ENCODE assay signal across 8 mouse cellular contexts in the genomic region with DNA sequence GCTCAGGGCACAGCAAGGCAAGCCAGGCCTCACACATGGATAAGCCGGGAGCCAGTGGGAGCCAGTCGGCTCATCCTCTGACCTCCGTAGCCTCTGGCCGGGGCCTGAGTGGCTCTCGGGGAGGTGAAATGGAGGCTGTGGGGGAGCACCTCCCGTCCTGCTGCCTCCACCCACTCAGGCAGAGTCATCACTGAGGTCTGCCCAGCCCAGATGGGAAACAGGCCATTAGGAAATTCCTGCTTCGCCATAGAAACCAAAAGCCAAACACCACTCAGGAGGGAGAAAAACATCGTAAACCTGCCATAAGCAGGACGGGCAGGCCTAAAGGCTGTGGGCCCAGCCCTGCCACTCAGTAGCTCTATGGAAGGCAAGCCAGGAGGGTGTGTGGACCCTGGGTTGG. TPM values are rescaled to one million over a fixed set of nuclear protein-coding genes. Genes with fewer than 3 reads are reported as not detected.
A peak's percentile ranks its signal among the peaks of the same experiment; 100 is the strongest.
DNase-seq lines count a peak whose midpoint lies in the region; ATAC-seq and TF ChIP-seq lines count a peak whose summit lies in the region.

No protein-coding gene starts in this region.

- DNase-seq in adrenal gland, adult (ENCODE audit: inconsistent age in 2 of 2, low spot score in 1 of 2): peak; percentile 35 to 69
- DNase-seq in adrenal gland, postnatal 25 days: no peak
- peak; percentile 84 for DNase-seq in embryonic facial prominence, embryonic 14.5 days (ENCODE audit: low spot score)
- DNase-seq in lung, postnatal 0 days (ENCODE audit: low spot score): peak; percentile 82
- no peak for DNase-seq in left cerebral cortex, adult 8-10 months (ENCODE audit: low spot score in 2 of 2)
- no peak for DNase-seq in layer of hippocampus, postnatal 36 days
- no peak for DNase-seq in thymus, postnatal 25 days

- no peak overlapping the region for H3K9ac ChIP-seq in embryonic facial prominence, embryonic 14.5 days (ENCODE audit: low read depth, low read length)
- H3K9ac ChIP-seq in intestine, postnatal 0 days (ENCODE audit: low read depth, low read length): no peak overlapping the region
- H3K9ac ChIP-seq in lung, postnatal 0 days (replicated peaks; ENCODE audit: low read depth): no peak overlapping the region

- H3K27ac ChIP-seq in embryonic facial prominence, embryonic 14.5 days (replicated peaks; ENCODE audit: low read depth, low read length): peak overlapping the region; percentile 77
- no peak overlapping the region for H3K27ac ChIP-seq in intestine, postnatal 0 days (ENCODE audit: low read depth, low read length)
- H3K27ac ChIP-seq in lung, postnatal 0 days (ENCODE audit: low read length): no peak overlapping the region; the same call in 1 of the 2 replicates

- no peaks in the 10 kb centered on the region for H3K9me3 ChIP-seq in embryonic facial prominence, embryonic 14.5 days (ENCODE audit: control insufficient read depth, low read length)
- H3K9me3 ChIP-seq in intestine, postnatal 0 days (ENCODE audit: control insufficient read depth): no peaks in the 10 kb centered on the region
- no peaks in the 10 kb centered on the region for H3K9me3 ChIP-seq in lung, postnatal 0 days (ENCODE audit: low read length)

- TF ChIP-seq EP300 in lung, postnatal 0 days (IDR thresholded peaks at IDR 0.05): no peak

- TF ChIP-seq CTCF in intestine, postnatal 0 days (IDR thresholded peaks at IDR 0.05; ENCODE audit: low read depth): no peak
- TF ChIP-seq CTCF in lung, postnatal 0 days (IDR thresholded peaks at IDR 0.05): no peak

- H3K4me1 ChIP-seq in embryonic facial prominence, embryonic 14.5 days (ENCODE audit: control insufficient read depth, insufficient read depth, low read length): peaks cover 57% of the 10 kb centered on the region
- H3K4me1 ChIP-seq in intestine, postnatal 0 days (replicated peaks; ENCODE audit: control insufficient read depth, insufficient read depth, low read length): peaks cover 11% of the 10 kb centered on the region; the same call in 1 of the 2 replicates
- peaks cover 6% of the 10 kb centered on the region for H3K4me1 ChIP-seq in lung, postnatal 0 days (ENCODE audit: insufficient read depth, low read depth, low read length)

- 18% methylated on average over 9 of the region's 9 CpGs for WGBS in embryonic facial prominence, embryonic 14.5 days
- WGBS in intestine, postnatal 0 days: 31% methylated on average over 9 of the region's 9 CpGs
- WGBS in lung, postnatal 0 days: 25% methylated on average over 9 of the region's 9 CpGs

- H3K4me2 ChIP-seq in embryonic facial prominence, embryonic 14.5 days (ENCODE audit: low read depth, low read length): peak overlapping the region; percentile 21; the same call in 1 of the 2 replicates
- H3K4me2 ChIP-seq in intestine, postnatal 0 days (replicated peaks; ENCODE audit: low read depth): no peak overlapping the region
- no peak overlapping the region for H3K4me2 ChIP-seq in lung, postnatal 0 days (replicated peaks; ENCODE audit: low read depth, low read length)

- H3K27me3 ChIP-seq in embryonic facial prominence, embryonic 14.5 days (replicated peaks; ENCODE audit: control insufficient read depth, insufficient read depth, low read length): no peaks in the 10 kb centered on the region
- H3K27me3 ChIP-seq in intestine, postnatal 0 days (replicated peaks; ENCODE audit: control insufficient read depth, insufficient read depth, low read length): no peaks in the 10 kb centered on the region
- no peaks in the 10 kb centered on the region for H3K27me3 ChIP-seq in lung, postnatal 0 days (replicated peaks; ENCODE audit: insufficient read depth, low read length)

- peak; percentile 43; the same call in 1 of the 2 replicates for ATAC-seq in embryonic facial prominence, embryonic 14.5 days (ENCODE audit: low read depth)
- ATAC-seq in intestine, postnatal 0 days: peak; percentile 58
- peak; percentile 85 for ATAC-seq in lung, postnatal 0 days

- peaks cover 17% of the 10 kb centered on the region for H3K36me3 ChIP-seq in embryonic facial prominence, embryonic 14.5 days (ENCODE audit: control insufficient read depth, insufficient read depth, low read length)
- no peaks in the 10 kb centered on the region for H3K36me3 ChIP-seq in intestine, postnatal 0 days (ENCODE audit: control insufficient read depth, insufficient read depth)
- no peaks in the 10 kb centered on the region for H3K36me3 ChIP-seq in lung, postnatal 0 days (ENCODE audit: insufficient read depth, low read length)

- H3K4me3 ChIP-seq in embryonic facial prominence, embryonic 14.5 days (ENCODE audit: low read depth, low read length): no peak overlapping the region
- no peak overlapping the region for H3K4me3 ChIP-seq in intestine, postnatal 0 days (ENCODE audit: low read depth, low read length)
- no peak overlapping the region for H3K4me3 ChIP-seq in lung, postnatal 0 days (ENCODE audit: low read depth, low read length)

RNA-seq across cellular contexts. Expression of a gene that starts 8.5 kb away (rescaled TPM):
- total RNA-seq in adrenal gland, postnatal 25 days (2021): 20.6 and 37.9 TPM in 2 replicates
- 115 and 132 TPM in 2 replicates for polyA plus RNA-seq in embryonic facial prominence, embryonic 14.5 days (2014; fragmentation: Nextera tagmentation; extraction: Ambion mirVana)
- 21.0 and 22.6 TPM in 2 replicates for polyA plus RNA-seq in intestine, postnatal 0 days (2015; fragmentation: Nextera tagmentation; extraction: Ambion mirVana)
- polyA plus RNA-seq in lung, postnatal 0 days (2015; fragmentation: Nextera tagmentation; extraction: Ambion mirVana): 7.3 and 8.6 TPM in 2 replicates
- total RNA-seq in left cerebral cortex, adult 8-10 months (2022): 10 to 100 TPM; 13.9 to 20.5 (median 15.7) TPM
- total RNA-seq in layer of hippocampus, postnatal 36 days (2021): 10 to 100 TPM; 11.5 to 16.2 TPM

RNA-seq across cellular contexts. Expression of a gene that starts 32.4 kb away (rescaled TPM):
- total RNA-seq in adrenal gland, postnatal 25 days (2021): 8.0 and 8.5 TPM in 2 replicates
- polyA plus RNA-seq in embryonic facial prominence, embryonic 14.5 days (2014; fragmentation: Nextera tagmentation; extraction: Ambion mirVana): 1.7 and 2.3 TPM in 2 replicates
- 1.2 and 1.3 TPM in 2 replicates for polyA plus RNA-seq in intestine, postnatal 0 days (2015; fragmentation: Nextera tagmentation; extraction: Ambion mirVana)
- polyA plus RNA-seq in lung, postnatal 0 days (2015; fragmentation: Nextera tagmentation; extraction: Ambion mirVana): 0.70 and 1.1 TPM in 2 replicates
- 1 to 10 TPM; 5.4 to 8.6 (median 6.9) TPM for total RNA-seq in left cerebral cortex, adult 8-10 months (2022)
- 1 to 10 TPM; 4.2 to 6.9 TPM for total RNA-seq in layer of hippocampus, postnatal 36 days (2021)

RNA-seq across cellular contexts. Expression of a gene that starts 39.6 kb away (rescaled TPM):
- total RNA-seq in adrenal gland, postnatal 25 days (2021): 30.0 and 36.7 TPM in 2 replicates
- 107 and 120 TPM in 2 replicates for polyA plus RNA-seq in embryonic facial prominence, embryonic 14.5 days (2014; fragmentation: Nextera tagmentation; extraction: Ambion mirVana)
- polyA plus RNA-seq in intestine, postnatal 0 days (2015; fragmentation: Nextera tagmentation; extraction: Ambion mirVana): 6.9 and 8.3 TPM in 2 replicates
- polyA plus RNA-seq in lung, postnatal 0 days (2015; fragmentation: Nextera tagmentation; extraction: Ambion mirVana): 21.4 and 26.5 TPM in 2 replicates
- 10 to 100 TPM; 18.1 to 22.4 (median 20.0) TPM for total RNA-seq in left cerebral cortex, adult 8-10 months (2022)
- total RNA-seq in layer of hippocampus, postnatal 36 days (2021): 10 to 100 TPM; 20.6 to 29.8 TPM

Comparison
In these comparisons a context has a peak if more than half of its experiments do, and no peak if none do; other contexts are left out.
1. DNase-seq: peak in adrenal gland, adult (2 of 2), embryonic facial prominence, embryonic 14.5 days (single experiment) and lung, postnatal 0 days (single experiment); none in adrenal gland, postnatal 25 days (single experiment), left cerebral cortex, adult 8-10 months (0 of 2), layer of hippocampus, postnatal 36 days (0 of 2) and thymus, postnatal 25 days (single experiment).
2. Peak in every context shown above with its lines, with median percentiles within 50 percentile points of each other: ATAC-seq.